ENCODE assay signal across 15 mouse cellular contexts in the genomic region with DNA sequence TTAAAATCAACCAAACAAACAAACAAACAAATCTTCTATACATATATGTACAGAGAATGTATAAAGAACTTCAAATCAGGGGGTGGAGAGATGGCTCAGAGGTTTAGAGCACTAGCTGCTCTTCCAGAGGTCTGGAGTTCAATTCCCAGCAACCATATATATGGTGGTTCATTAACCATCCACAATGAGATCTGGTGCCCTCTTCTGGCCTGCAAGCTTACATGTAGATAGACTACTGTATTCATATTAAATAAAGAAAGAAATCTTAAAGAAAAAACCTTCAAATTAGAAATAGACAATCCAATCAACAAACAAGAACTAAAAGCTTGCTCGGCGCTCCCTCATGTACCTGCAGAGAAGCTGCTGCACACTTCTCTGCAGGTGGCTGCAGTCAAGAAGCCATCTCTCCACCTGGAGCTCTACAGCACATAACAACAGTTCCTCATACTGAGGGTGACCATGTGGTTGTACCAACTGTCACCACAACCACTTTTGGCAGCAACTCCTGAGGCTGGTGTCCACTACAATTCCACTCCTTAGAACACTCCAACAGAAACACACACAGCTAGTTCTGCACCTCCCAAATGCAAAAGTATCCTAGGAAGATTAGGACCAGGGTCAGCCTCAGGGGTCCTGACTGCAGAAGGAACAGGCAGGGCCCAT. TPM values are rescaled to one million over a fixed set of nuclear protein-coding genes. Genes with fewer than 3 reads are reported as not detected.
A peak's percentile ranks its signal among the peaks of the same experiment; 100 is the strongest.
DNase-seq lines count a peak whose midpoint lies in the region; ATAC-seq and TF ChIP-seq lines count a peak whose summit lies in the region.
"Had no signal": no experiment of that assay in that cellular context is flagged by ENCODE, and none has a peak within 500 bp of the region (broad histone marks: within the 10 kb centered on the region; RNA-seq: fewer than 3 reads in every experiment).

No protein-coding gene starts in this region.

- peaks cover 64% of the 10 kb centered on the region for H3K79me2 ChIP-seq in MEL (ENCODE audit: control insufficient read depth, insufficient read depth, low read length, poor library complexity)

- 0 out of 2 replicates have a peak overlapping the region, but pooled peaks have one; percentile 92 for H3K4me2 ChIP-seq in liver, embryonic 11.5 days
- 0 out of 2 replicates have a peak overlapping the region, but pooled peaks have one; percentile 89 for H3K4me2 ChIP-seq in liver, embryonic 13.5 days

- TF ChIP-seq POLR2A in MEL (IDR thresholded peaks at IDR 0.05; ENCODE audit: control insufficient read depth in 1 of 2, insufficient read depth in 1 of 2, low read depth in 1 of 2, low read length in 2 of 2, poor library complexity in 1 of 2) = no peak

- no peak overlapping the region for H3K4me3 ChIP-seq in liver, embryonic 11.5 days (ENCODE audit: low read depth, low read length)
- H3K4me3 ChIP-seq in MEL (ENCODE audit: control insufficient read depth in 1 of 2, insufficient read depth in 1 of 2, low read depth in 2 of 2, low read length in 2 of 2) = no peak overlapping the region
- no peak overlapping the region for H3K4me3 ChIP-seq in liver, embryonic 13.5 days (replicated peaks)

- H3K36me3 ChIP-seq in liver, embryonic 11.5 days (ENCODE audit: control insufficient read depth, insufficient read depth, low read length) = peaks cover 17% of the 10 kb centered on the region
- H3K36me3 ChIP-seq in MEL (ENCODE audit: control insufficient read depth in 1 of 2, insufficient read depth in 2 of 2, low read length in 2 of 2) = peaks cover 18 to 31% of the 10 kb centered on the region in 2 experiments
- peaks cover 51% of the 10 kb centered on the region for H3K36me3 ChIP-seq in liver, embryonic 13.5 days

- peak in 1 of 3 experiments; percentile 37; a peak in 2 of 6 replicates for TF ChIP-seq CTCF in MEL (IDR thresholded peaks at IDR 0.05 in 2 of 3, conservative IDR thresholded peaks at IDR 0.05 in 1 of 3; ENCODE audit: control insufficient read depth in 1 of 3, insufficient read depth in 1 of 3, low read depth in 2 of 3, low read length in 3 of 3, poor library complexity in 1 of 3, severe bottlenecking in 1 of 3)

- TF ChIP-seq RAD21 in MEL (IDR thresholded peaks at IDR 0.05; ENCODE audit: low read depth, low read length) = peak; percentile 38

- intact Hi-C loops in heart, postnatal 10 days (cut with DNase I) = no loop called here

- no peaks in the 10 kb centered on the region for H3K27me3 ChIP-seq in liver, embryonic 11.5 days (replicated peaks; ENCODE audit: control insufficient read depth, insufficient read depth, low read length)
- H3K27me3 ChIP-seq in MEL (ENCODE audit: control insufficient read depth in 1 of 2, insufficient read depth in 2 of 2, low read length in 2 of 2) = no peaks in the 10 kb centered on the region
- no peaks in the 10 kb centered on the region for H3K27me3 ChIP-seq in liver, embryonic 13.5 days

- no peak overlapping the region for H3K27ac ChIP-seq in liver, embryonic 11.5 days (ENCODE audit: low read depth, low read length)
- H3K27ac ChIP-seq in MEL (ENCODE audit: control insufficient read depth, low read depth, low read length) = no peak overlapping the region
- H3K27ac ChIP-seq in liver, embryonic 13.5 days = no peak overlapping the region

- WGBS in liver, embryonic 11.5 days = 91% methylated on average over 2 of the region's 2 CpGs
- WGBS in liver, embryonic 13.5 days (ENCODE audit: insufficient replicate concordance) = 90% methylated on average over 2 of the region's 2 CpGs

- DNase-seq in liver, embryonic 11.5 days (ENCODE audit: low spot score) = no peak
- DNase-seq in liver (no peak), MEL (ENCODE audit: low read depth, low spot score) (peak; percentile 54)
- peak; percentile 82 for DNase-seq in cerebellum, adult 11 months
- DNase-seq in liver, embryonic 13.5 days = no peak
- no peak for DNase-seq in natural killer cell, adult 2 months (ENCODE audit: low spot score in 2 of 2)
- no peak for DNase-seq in heart, postnatal 10 days
- DNase-seq: adrenal gland, postnatal 14 days; heart, postnatal 36 days; kidney, postnatal 36 days; lung, adult 18-20 months; midbrain, embryonic 14.5 days; right cerebral cortex, adult 18-20 months had no signal

- H3K9me3 ChIP-seq in liver, embryonic 11.5 days (ENCODE audit: control insufficient read depth, low read length) = no peaks in the 10 kb centered on the region
- H3K9me3 ChIP-seq in MEL (replicated peaks; ENCODE audit: insufficient read depth, low read length) = no peaks in the 10 kb centered on the region
- no peaks in the 10 kb centered on the region for H3K9me3 ChIP-seq in liver, embryonic 13.5 days (replicated peaks)
- H3K9me3 ChIP-seq: G1E had no signal

- no peak for ATAC-seq in liver, embryonic 11.5 days (replicated peaks; ENCODE audit: low FRiP score)
- ATAC-seq in liver, embryonic 13.5 days (ENCODE audit: low read depth) = no peak
- ATAC-seq: inflammation-experienced regulatory T-cells, adult 6 months had no signal

- no peak for TF ChIP-seq EP300 in MEL (IDR thresholded peaks at IDR 0.05; ENCODE audit: low read depth in 1 of 2, low read length in 2 of 2)

- peaks cover 26% of the 10 kb centered on the region for H3K4me1 ChIP-seq in liver, embryonic 11.5 days (replicated peaks; ENCODE audit: control insufficient read depth, insufficient read depth, low read length)
- peaks cover 0 to 17% of the 10 kb centered on the region in 2 experiments for H3K4me1 ChIP-seq in MEL (ENCODE audit: control insufficient read depth in 1 of 2, insufficient read depth in 2 of 2, low read length in 2 of 2)
- H3K4me1 ChIP-seq in liver, embryonic 13.5 days (replicated peaks) = peaks cover 58% of the 10 kb centered on the region

- H3K9ac ChIP-seq in liver, embryonic 11.5 days (ENCODE audit: low read depth, low read length) = no peak overlapping the region; the same call in 1 of the 2 replicates
- H3K9ac ChIP-seq in MEL (ENCODE audit: control insufficient read depth, low read depth, low read length, poor library complexity, severe bottlenecking) = no peak overlapping the region
- H3K9ac ChIP-seq in liver, embryonic 13.5 days = no peak overlapping the region

TF ChIP-seq in MEL, 35 proteins besides CTCF, POLR2A, EP300 and RAD21:
- TF ChIP-seq ZC3H11A (IDR thresholded peaks at IDR 0.05; ENCODE audit: low read depth, low read length) = peak; percentile 15; the same call in 1 of the 2 replicates
- no peak for TF ChIP-seq MXI1 (IDR thresholded peaks at IDR 0.05; ENCODE audit: low read depth, low read length)
- TF ChIP-seq SMC3 (IDR thresholded peaks at IDR 0.05; ENCODE audit: low read depth, low read length) = peak; percentile 39
- no peak for TF ChIP-seq POLR2AphosphoS2 (IDR thresholded peaks at IDR 0.05; ENCODE audit: low read length)
- no peak for TF ChIP-seq ETS1 (IDR thresholded peaks at IDR 0.05; ENCODE audit: low read depth, low read length)

RNA-seq across cellular contexts. Expression of gene Ppfia1, which starts 3.5 kb away (rescaled TPM):
- 45.4 and 46.5 TPM in 2 replicates for polyA plus RNA-seq in liver, embryonic 11.5 days (2014; fragmentation: Nextera tagmentation; extraction: Ambion mirVana)
- 38.5 and 43.1 TPM in 2 replicates for total RNA-seq in MEL (2012; rRNA removed)
- polyA plus RNA-seq in MEL (2012; ENCODE audit: insufficient read depth in 1 of 2, insufficient read length in 2 of 2, low read depth in 1 of 2, low replicate concordance in 2 of 2, missing spikeins in 1 of 2) = 10 to 100 TPM in 1 of 2 experiments, not detected in 1; 53.1 TPM
- 14.1 and 20.0 TPM in 2 replicates for polyA plus RNA-seq in liver, embryonic 13.5 days (2015; fragmentation: Nextera tagmentation; extraction: Ambion mirVana)
- total RNA-seq in heart, postnatal 10 days (2021) = 10 to 100 TPM; 69.9 to 81.5 TPM

RNA-seq across cellular contexts. Expression of gene Fadd, which starts 32.2 kb away (rescaled TPM):
- 11.7 and 12.5 TPM in 2 replicates for polyA plus RNA-seq in liver, embryonic 11.5 days (2014; fragmentation: Nextera tagmentation; extraction: Ambion mirVana)
- 6.3 and 7.2 TPM in 2 replicates for total RNA-seq in MEL (2012; rRNA removed)
- polyA plus RNA-seq in MEL (2012; ENCODE audit: insufficient read depth in 1 of 2, insufficient read length in 2 of 2, low read depth in 1 of 2, low replicate concordance in 2 of 2, missing spikeins in 1 of 2) = 10 to 100 TPM in 1 of 2 experiments, not detected in 1; 11.6 TPM
- polyA plus RNA-seq in liver, embryonic 13.5 days (2015; fragmentation: Nextera tagmentation; extraction: Ambion mirVana) = 5.7 and 6.2 TPM in 2 replicates
- 10 to 100 TPM; 10.6 to 13.1 TPM for total RNA-seq in heart, postnatal 10 days (2021)

Comparison
In these comparisons a context has a peak if more than half of its experiments do, and no peak if none do; other contexts are left out.
1. DNase-seq: peak in MEL (single experiment) and cerebellum, adult 11 months (single experiment); none in liver, embryonic 11.5 days (single experiment), liver (single experiment), liver, embryonic 13.5 days (single experiment), natural killer cell, adult 2 months (0 of 2) and heart, postnatal 10 days (0 of 2).